Mouse (Mus musculus) cerebellum, adult (tissue): ENCODE results near the gene Tmprss12.
"Not testable (repeated sequence)": the region's sequence is repeated elsewhere in the genome, so short reads cannot be mapped to it uniquely, and the experiment has no call there.

Experiments
- ATAC-seq: cut with Nextera tagmentation; 2 replicates; pipeline ENCODE4 v1.9.2; 2017; ENCODE audit warnings: mild to moderate bottlenecking, moderate library complexity, mixed read lengths; ENCODE audit not compliant: insufficient number of reproducible peaks, low FRiP score, low TSS enrichment

Tmprss12 gene

DNA sequence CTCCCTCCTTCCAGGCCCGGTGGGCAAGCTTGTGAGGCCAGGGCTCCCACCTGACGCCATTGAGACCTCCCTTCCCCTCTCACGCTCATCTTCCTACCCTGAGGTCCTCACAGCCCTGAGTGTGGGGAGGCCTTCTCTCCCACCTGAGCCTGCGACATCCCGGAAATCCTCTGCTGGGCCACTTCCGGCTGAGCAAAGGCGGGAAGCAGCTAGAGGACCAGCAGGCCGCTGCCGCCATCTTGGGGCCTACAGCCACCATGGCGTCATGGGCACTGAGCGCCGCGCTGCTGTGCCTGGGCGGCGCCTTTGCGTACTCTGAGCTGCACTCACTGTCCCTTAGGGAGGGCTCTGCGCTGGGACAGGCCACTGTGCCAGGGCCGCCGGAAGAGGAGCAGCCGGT is at the start of gene Tmprss12:
Tmprss12 (plus strand) TSS at position 212 of the 400 bp plus-strand sequence.
- ATAC-seq, result no peak

DNA sequence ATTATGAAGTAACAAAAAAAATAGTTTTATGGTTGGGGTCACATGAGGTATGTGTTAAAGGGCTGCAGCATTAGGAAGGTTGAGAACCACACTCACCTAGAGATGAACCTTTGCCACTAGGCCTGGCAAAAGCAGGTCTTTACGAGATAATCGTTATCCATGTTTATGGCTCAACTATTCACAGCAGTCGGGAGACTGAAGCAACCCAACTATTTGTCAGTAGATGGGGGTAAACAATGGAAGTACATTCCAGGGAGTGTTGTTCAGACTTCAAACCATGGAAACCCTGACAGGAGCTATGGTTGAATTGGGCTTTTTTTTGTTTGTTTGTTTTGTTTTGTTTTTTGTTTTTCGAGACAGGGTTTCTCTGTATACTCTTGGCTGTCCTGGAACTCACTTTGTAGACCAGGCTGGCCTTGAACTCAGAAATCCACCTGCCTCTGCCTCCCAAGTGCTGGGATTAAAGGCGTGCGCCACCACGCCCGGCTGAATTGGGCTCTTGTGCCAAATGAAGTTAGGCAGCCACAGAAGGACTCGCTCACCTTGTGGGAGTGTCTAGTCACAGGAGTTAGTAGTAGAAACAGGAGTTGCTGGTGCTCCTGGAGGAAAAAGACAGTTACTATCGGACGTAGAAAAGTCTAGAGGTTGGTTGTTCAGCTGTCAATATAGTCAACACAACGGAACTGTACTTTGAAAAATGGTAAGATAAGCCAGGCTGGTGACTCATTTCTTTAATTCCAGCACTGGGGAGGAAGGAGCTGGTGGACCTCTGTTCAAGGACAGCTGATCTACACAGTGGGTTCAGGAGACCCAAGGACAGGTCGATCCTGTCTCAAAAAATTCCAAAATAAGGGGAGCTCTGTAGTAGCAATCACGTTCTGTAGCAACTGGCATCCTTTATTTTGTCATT is 48.8 kb upstream of the Tmprss12 start:
- no peak for ATAC-seq

DNA sequence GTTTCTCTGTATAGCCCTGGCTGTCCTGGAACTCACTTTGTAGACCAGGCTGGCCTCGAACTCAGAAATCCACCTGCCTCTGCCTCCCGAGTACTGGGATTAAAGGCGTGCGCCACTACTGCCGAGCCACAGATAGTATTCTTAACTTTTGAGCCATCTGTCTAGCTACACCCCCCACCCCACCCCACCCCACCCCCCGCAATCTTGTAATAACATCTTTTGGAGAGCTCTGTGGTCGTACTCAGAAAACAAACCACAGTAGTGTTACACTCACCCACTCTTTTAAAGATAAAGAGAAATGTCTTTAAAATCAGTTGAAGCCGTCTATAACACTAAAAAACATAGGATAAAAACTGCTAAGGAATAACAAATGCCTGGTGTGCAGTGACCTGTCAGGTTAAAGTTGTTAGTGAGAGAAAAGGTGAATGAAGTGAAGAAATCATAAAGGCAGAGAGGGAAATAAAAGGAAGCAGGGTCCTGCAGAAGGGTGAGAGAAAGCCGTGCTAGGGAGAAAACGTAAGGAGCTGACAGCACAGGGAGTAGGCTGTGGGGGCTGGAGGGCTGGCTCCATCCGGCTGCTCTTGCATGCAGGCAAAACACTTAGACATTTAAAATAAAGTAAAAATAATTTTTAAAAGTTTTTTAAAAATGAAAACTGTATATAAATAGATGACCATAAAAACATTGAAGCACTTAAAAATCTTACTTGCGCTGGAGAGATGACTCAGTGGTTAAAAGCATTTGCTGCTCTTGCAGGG is 45.2 kb upstream of the Tmprss12 start:
- ATAC-seq, result no peak

GRCm38 (mm10) chr15:100236952-100237351 is 43.7 kb upstream of the Tmprss12 start:
- no peak for ATAC-seq

- no peak for ATAC-seq
These were observed 38.9 kb upstream of the Tmprss12 start for GRCm38 (mm10) chr15:100241780-100242179.

GRCm38 (mm10) chr15:100245951-100246350 is 34.7 kb upstream of the Tmprss12 start:
- ATAC-seq, result no peak

GRCm38 (mm10) chr15:100247296-100247695 is 33.3 kb upstream of the Tmprss12 start:
- no peak for ATAC-seq

DNA sequence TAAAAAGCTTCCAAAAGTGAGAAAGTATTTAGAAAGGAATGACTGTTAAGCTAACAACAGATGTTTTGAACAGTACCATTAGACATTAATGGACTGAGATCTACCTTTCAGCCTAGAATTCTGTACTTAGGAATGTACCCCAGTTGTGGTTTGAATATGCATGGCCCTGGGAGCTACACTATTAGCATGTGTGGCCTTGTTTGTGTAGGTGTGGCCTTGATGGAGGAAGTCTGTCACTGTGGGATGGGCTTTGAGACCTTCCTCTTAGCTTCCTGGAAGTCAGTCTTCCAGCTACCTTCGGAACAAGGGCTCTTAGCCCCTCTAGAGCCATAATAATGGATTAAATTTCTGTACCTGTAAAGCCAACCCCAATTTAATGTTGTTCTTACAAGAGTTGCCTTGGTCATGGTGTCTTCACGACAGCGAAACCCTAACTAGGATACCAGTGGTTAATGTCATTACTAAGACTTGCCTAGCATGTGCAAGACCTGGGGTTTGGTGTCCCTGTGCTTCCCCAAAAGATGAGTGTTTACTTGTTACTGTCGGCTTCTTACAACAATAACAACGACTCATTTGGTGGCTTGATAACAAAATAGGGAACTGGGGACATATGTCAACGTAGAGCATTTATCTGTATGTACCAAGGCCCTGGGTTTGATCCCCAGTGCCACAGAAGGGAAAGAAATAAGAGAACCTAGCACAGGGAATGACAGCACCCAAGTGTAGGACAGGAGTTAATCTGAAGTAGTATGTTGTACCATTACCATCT is 31.8 kb upstream of the Tmprss12 start:
- no peak for ATAC-seq

DNA sequence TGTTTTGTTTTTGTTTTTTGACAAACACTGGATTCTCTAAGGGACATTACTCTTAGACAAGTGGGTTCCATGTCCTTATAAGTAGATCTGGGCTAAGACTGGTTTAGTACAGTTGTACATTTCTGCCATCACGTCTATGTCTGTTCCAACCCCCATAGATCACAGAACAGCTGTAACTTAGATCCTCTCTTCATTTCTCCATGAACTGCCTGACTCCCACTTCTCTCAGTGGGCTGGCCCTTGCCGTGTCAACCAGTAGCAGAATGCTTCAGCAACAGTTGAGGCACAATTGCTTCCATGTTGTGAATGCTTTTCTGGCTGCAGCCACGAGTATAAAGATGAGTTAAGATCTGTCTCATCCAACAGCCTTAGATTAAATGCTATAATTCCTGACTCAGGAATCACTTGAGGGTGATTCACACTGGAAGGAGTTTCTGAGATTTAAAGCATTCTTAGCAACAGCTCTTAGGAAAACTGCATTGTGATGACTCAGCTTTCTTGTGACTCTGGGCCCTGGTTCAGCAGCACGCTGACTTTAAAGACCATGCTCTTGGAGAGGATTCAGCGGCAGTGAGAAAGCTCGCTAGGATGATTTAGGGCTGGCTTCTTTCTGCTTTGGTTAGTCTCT is 29.4 kb upstream of the Tmprss12 start:
- ATAC-seq, result no peak

- no peak for ATAC-seq
These were observed 24.3 kb upstream of the Tmprss12 start for GRCm38 (mm10) chr15:100256386-100256785.

DNA sequence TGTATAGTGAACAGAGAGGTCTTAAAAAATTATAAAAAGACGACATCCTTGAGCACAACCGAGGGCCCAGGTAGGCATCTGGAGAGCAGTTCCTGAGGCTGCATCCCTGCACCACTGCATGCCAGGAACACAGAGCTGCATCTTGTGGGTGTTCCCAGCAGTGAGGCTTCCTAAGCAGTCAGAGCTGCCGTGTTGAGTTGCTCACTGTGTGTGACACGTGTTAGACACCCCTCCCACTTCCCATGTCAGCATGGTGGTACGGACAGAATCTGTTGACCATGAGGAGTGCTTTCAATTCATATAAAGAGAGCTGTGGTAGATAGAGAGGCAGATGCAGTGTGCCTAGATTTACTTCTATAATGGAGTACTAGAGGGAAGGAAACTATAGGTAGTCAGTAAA is 23.3 kb upstream of the Tmprss12 start:
- no peak for ATAC-seq

DNA sequence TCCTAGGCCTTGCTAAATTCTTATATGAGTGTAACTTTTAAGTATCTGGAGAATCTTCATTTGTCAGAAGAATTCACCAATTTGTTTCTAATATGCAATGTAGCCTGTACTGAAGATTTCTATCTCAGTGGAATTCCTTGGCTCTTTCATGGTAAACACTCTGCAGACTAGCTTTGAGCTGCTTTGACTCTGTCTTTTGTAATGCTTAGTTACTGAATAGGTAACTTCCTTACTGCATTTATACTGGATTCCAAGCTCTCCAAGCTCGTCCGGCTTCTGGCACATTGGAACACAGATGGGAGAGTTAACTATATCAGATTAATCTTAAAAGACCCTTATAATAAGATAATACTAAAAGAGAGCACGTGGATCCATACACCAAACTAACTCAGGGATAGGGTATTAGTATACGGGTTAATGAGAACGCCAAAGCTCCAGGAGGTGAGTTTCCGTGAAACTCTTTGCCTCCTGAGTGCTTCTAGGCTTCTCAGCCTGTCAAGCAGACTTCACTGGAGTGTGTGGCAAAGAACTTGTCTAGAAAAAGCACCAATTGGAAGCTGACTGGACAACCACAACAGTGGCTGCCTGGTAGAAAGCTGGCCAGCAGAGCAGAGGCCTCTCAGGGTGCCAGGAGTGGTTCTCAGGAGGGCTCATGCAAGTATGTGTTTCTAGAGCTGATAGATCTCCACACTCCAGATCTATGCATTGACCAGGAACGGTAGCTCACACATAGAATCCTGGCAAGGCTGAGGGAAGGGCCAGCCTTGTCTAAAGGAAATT is 21.8 kb upstream of the Tmprss12 start:
- ATAC-seq, result no peak

DNA sequence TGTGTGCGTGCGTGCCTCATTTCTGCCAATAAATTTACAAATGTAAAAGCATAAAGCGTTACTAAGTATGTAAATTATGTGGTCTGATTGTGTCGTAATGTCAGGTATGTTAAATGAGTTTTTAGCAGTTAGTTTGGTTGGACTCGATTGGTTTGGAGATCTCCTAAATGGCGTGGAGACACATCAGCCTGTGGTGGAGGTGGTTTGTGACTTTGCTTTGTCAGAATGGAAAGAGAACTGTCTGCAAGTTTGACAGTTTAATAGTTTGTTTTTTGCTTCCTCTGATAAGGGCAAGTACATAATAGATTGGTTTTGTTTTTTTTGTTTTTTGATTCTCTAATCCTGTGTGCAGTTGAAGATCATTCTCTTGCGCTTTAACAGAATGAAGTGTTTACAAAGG is 20.3 kb upstream of the Tmprss12 start:
- not testable (repeated sequence) for ATAC-seq

- no peak for ATAC-seq
These were observed 17.3 kb upstream of the Tmprss12 start for GRCm38 (mm10) chr15:100263246-100263905.

- ATAC-seq, result no peak
These were observed 14.9 kb upstream of the Tmprss12 start for GRCm38 (mm10) chr15:100265586-100266325.

- ATAC-seq, result no peak
These were observed 11.7 kb upstream of the Tmprss12 start for GRCm38 (mm10) chr15:100268916-100269315.

DNA sequence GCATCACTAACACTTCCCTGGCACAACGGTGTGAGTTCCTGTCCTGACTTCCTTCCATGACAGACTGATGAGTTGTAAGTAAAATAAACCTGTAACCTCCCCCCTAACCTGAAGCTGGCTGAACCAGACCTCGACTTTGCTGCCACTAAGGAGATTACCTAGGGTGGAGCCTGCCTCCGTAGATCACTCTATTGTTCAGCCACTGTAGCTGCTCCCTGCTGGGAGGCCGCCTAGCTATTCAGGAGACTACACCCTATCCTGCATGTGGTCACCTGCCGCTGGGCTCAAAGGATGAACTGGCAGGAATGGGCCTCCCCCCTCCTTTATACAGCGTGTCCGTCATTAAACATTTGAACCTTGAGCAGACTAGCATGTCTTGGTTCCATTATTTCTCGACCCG is 10.9 kb upstream of the Tmprss12 start:
- ATAC-seq, result no peak

GRCm38 (mm10) chr15:100270609-100271008 is 10.0 kb upstream of the Tmprss12 start:
- ATAC-seq, result not testable (repeated sequence)
